Mouse (Mus musculus): Measurements from ENCODE around the gene Cplx2. TPM values are rescaled to one million over a fixed set of nuclear protein-coding genes. Genes with fewer than 3 reads are reported as not detected.

Cplx2 gene
- polyA plus RNA-seq (2012; rRNA removed): 1.9 TPM in 2 replicates

DNA sequence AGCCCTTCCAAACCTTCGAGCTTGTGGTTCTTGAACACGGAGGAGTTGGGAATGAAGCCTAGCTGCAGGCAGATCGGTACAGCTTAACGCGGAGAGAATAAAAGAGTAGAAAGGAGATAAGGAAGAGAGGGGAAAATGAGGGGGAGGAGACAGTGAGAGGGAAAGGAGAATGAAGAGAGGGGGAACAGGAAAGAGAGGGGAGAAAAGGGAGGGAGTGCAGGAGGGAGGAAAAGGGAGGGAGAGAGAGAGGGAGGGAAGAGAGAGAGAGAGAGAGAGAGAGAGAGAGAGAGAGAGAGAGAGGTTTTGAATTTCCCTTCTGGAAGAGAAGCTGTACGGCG is at the start of gene Cplx2:
TSS of gene Cplx2 (plus strand) at position 301 of the 338 bp plus-strand sequence.
- H3K36me3 ChIP-seq (ENCODE audit: control insufficient read depth, insufficient read depth, low read length): no peaks in the 10 kb centered on the region
- no peaks in the 10 kb centered on the region for H3K4me1 ChIP-seq (replicated peaks; ENCODE audit: control insufficient read depth, insufficient read depth, low read length)
- no peaks in the 10 kb centered on the region for H3K27me3 ChIP-seq (ENCODE audit: control insufficient read depth, insufficient read depth, low read length)
- 12% methylated on average over 7 of the region's 7 CpGs for WGBS
- H3K27ac ChIP-seq (ENCODE audit: control insufficient read depth, insufficient read depth, low read length): no peak within 1 kb of the TSS
- no peak for TF ChIP-seq POLR2A (IDR thresholded peaks at IDR 0.05; ENCODE audit: control insufficient read depth, extremely low read depth, insufficient read depth, low read length, poor library complexity)
- no peak for TF ChIP-seq CTCF (IDR thresholded peaks at IDR 0.05; ENCODE audit: borderline replicate concordance, control insufficient read depth, extremely low read depth, insufficient read depth, low read length, poor library complexity)
- no peak within 1 kb of the TSS for H3K4me3 ChIP-seq (ENCODE audit: control insufficient read depth, insufficient read depth, low read length)
- DNase-seq: no peak

GRCm38 (mm10) chr13:54322396-54323306 is 48.5 kb upstream of the Cplx2 start:
- Histone ChIP-seq H3K27me3 (ENCODE audit: control insufficient read depth, insufficient read depth, low read length) (no peaks in the 10 kb centered on the region), H3K36me3 (ENCODE audit: control insufficient read depth, insufficient read depth, low read length) (no peaks in the 10 kb centered on the region), H3K4me3 (ENCODE audit: control insufficient read depth, insufficient read depth, low read length) (no peak overlapping the region), H3K4me1 (replicated peaks; ENCODE audit: control insufficient read depth, insufficient read depth, low read length) (no peaks in the 10 kb centered on the region), H3K27ac (ENCODE audit: control insufficient read depth, insufficient read depth, low read length) (no peak overlapping the region)
- 49% methylated on average over 19 of the region's 19 CpGs for WGBS
- peak; percentile 59 for DNase-seq
- TF ChIP-seq CTCF (IDR thresholded peaks at IDR 0.05; ENCODE audit: borderline replicate concordance, control insufficient read depth, extremely low read depth, insufficient read depth, low read length, poor library complexity) (peak; percentile 49; the same call in 1 of the 2 replicates), POLR2A (IDR thresholded peaks at IDR 0.05; ENCODE audit: control insufficient read depth, extremely low read depth, insufficient read depth, low read length, poor library complexity) (no peak)

GRCm38 (mm10) chr13:54323307-54324165 is 47.6 kb upstream of the Cplx2 start:
- Histone ChIP-seq H3K36me3 (ENCODE audit: control insufficient read depth, insufficient read depth, low read length) (no peaks in the 10 kb centered on the region), H3K27ac (ENCODE audit: control insufficient read depth, insufficient read depth, low read length) (no peak overlapping the region), H3K4me3 (ENCODE audit: control insufficient read depth, insufficient read depth, low read length) (no peak overlapping the region), H3K4me1 (replicated peaks; ENCODE audit: control insufficient read depth, insufficient read depth, low read length) (no peaks in the 10 kb centered on the region), H3K27me3 (ENCODE audit: control insufficient read depth, insufficient read depth, low read length) (no peaks in the 10 kb centered on the region)
- TF ChIP-seq POLR2A (IDR thresholded peaks at IDR 0.05; ENCODE audit: control insufficient read depth, extremely low read depth, insufficient read depth, low read length, poor library complexity): no peak
- TF ChIP-seq CTCF (IDR thresholded peaks at IDR 0.05; ENCODE audit: borderline replicate concordance, control insufficient read depth, extremely low read depth, insufficient read depth, low read length, poor library complexity): no peak
- 73% methylated on average over 13 of the region's 13 CpGs for WGBS
- no peak for DNase-seq

DNA sequence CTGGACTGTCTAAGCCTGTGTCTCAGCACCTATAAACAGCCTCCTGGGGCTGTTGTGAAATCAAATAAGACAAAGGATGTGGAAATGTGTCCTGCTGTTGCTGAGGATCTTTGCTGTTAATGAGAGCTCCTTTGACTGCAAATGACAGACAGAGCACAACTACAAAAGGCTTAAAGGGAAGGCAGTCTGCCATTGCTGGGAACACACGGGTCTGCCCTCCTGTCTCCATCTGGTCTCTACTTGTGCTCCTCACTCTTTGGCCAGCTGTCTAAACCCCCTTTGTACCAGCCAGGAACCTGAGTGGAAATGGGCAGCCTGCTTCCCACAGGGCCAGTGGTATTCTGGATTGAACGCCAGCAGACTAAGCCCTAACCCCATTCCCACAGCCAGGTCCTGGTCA is 47.0 kb upstream of the Cplx2 start:
- Histone ChIP-seq H3K27me3 (ENCODE audit: control insufficient read depth, insufficient read depth, low read length) (no peaks in the 10 kb centered on the region), H3K4me1 (replicated peaks; ENCODE audit: control insufficient read depth, insufficient read depth, low read length) (no peaks in the 10 kb centered on the region), H3K36me3 (ENCODE audit: control insufficient read depth, insufficient read depth, low read length) (no peaks in the 10 kb centered on the region), H3K4me3 (ENCODE audit: control insufficient read depth, insufficient read depth, low read length) (no peak overlapping the region), H3K27ac (ENCODE audit: control insufficient read depth, insufficient read depth, low read length) (no peak overlapping the region)
- DNase-seq: no peak
- TF ChIP-seq CTCF (IDR thresholded peaks at IDR 0.05; ENCODE audit: borderline replicate concordance, control insufficient read depth, extremely low read depth, insufficient read depth, low read length, poor library complexity): no peak
- 94% methylated on average over 2 of the region's 2 CpGs for WGBS

GRCm38 (mm10) chr13:54325814-54326213 is 45.3 kb upstream of the Cplx2 start:
- no peaks in the 10 kb centered on the region for H3K27me3 ChIP-seq (ENCODE audit: control insufficient read depth, insufficient read depth, low read length)
- no peak overlapping the region for H3K27ac ChIP-seq (ENCODE audit: control insufficient read depth, insufficient read depth, low read length)
- no peak overlapping the region for H3K4me3 ChIP-seq (ENCODE audit: control insufficient read depth, insufficient read depth, low read length)
- TF ChIP-seq POLR2A (IDR thresholded peaks at IDR 0.05; ENCODE audit: control insufficient read depth, extremely low read depth, insufficient read depth, low read length, poor library complexity) (no peak), CTCF (IDR thresholded peaks at IDR 0.05; ENCODE audit: borderline replicate concordance, control insufficient read depth, extremely low read depth, insufficient read depth, low read length, poor library complexity) (no peak)
- no peak for DNase-seq
- no peaks in the 10 kb centered on the region for H3K36me3 ChIP-seq (ENCODE audit: control insufficient read depth, insufficient read depth, low read length)
- 92% methylated on average over 7 of the region's 7 CpGs for WGBS
- H3K4me1 ChIP-seq (replicated peaks; ENCODE audit: control insufficient read depth, insufficient read depth, low read length): no peaks in the 10 kb centered on the region

DNA sequence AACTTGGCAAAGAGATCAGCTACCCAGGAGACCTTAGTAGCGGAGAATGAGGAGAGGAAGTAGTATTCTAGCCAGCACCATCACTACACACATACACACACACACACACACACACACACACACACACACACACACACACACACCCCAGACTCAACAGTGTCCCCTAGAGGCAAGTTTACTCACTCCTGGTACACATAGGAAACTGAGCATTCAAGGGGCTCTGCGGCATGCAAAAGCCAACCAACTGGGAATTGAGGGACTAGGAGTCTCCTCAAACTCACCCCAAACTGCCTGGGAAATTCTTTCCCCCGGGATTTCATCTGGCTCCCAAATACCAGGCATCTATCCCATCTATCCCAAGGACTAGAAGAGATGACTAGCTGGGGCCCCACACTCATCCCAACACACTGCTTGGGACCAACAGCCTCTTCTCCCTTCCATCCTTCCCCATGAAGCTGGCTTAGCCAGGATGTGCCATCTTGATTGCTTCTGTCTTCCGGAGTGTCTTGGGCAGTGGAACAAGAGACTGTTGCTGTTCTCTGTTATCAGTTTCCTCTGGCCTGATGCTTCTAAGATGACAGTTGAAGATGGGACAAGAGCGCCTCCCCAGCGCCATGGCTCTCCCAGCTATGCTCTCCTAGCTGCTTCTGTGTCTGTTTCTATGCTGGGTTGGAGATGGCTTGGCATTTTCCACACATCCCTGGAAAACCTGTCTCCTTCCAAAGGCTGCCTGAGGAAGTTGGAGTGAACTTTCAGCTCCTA is 44.3 kb upstream of the Cplx2 start:
- H3K36me3 ChIP-seq (ENCODE audit: control insufficient read depth, insufficient read depth, low read length): no peaks in the 10 kb centered on the region
- H3K27ac ChIP-seq (ENCODE audit: control insufficient read depth, insufficient read depth, low read length): no peak overlapping the region
- TF ChIP-seq POLR2A (IDR thresholded peaks at IDR 0.05; ENCODE audit: control insufficient read depth, extremely low read depth, insufficient read depth, low read length, poor library complexity): no peak
- no peak for TF ChIP-seq CTCF (IDR thresholded peaks at IDR 0.05; ENCODE audit: borderline replicate concordance, control insufficient read depth, extremely low read depth, insufficient read depth, low read length, poor library complexity)
- DNase-seq: no peak
- 77% methylated on average over 6 of the region's 6 CpGs for WGBS
- H3K4me3 ChIP-seq (ENCODE audit: control insufficient read depth, insufficient read depth, low read length): no peak overlapping the region
- no peaks in the 10 kb centered on the region for H3K4me1 ChIP-seq (replicated peaks; ENCODE audit: control insufficient read depth, insufficient read depth, low read length)
- no peaks in the 10 kb centered on the region for H3K27me3 ChIP-seq (ENCODE audit: control insufficient read depth, insufficient read depth, low read length)
